Mouse (Mus musculus) CH12.LX (cell line): ENCODE results near the gene Pik3c2b. TPM values are rescaled to one million over a fixed set of nuclear protein-coding genes. Genes with fewer than 3 reads are reported as not detected.

ENCODE experiments used
- DNase-seq: peaks from one replicate; pipeline ENCODE4 v3.0.0-alpha.2; 2013; ENCODE audit errors: extremely low read depth
- H3K27ac ChIP-seq: 2 replicates; pipeline ENCODE4 v1.5.1; 2012; ENCODE audit warnings: low read depth, mild to moderate bottlenecking, control low read depth, moderate library complexity; ENCODE audit not compliant: insufficient read depth
- H3K27me3 ChIP-seq: replicated peaks from 2 replicates; pipeline ENCODE3; 2012; ENCODE audit warnings: inconsistent platforms
- H3K36me3 ChIP-seq, 2 experiments: replicated peaks in 1 of 2; 2 replicates each; pipeline versions ENCODE3 to v1.6.1; 2012; ENCODE audit warnings: inconsistent platforms in 1 of 2, low read length in 1 of 2, mild to moderate bottlenecking in 1 of 2, mixed read lengths in 1 of 2, moderate library complexity in 1 of 2; ENCODE audit not compliant: control insufficient read depth in 1 of 2, insufficient read depth in 1 of 2
- H3K4me1 ChIP-seq, 2 experiments: 2 replicates each; pipeline ENCODE4 v1.6.1; 2012; ENCODE audit warnings: inconsistent platforms in 1 of 2, moderate library complexity in 1 of 2; ENCODE audit not compliant: insufficient read depth in 2 of 2, control insufficient read depth in 1 of 2
- H3K4me2 ChIP-seq: 2 replicates; pipeline ENCODE4 v1.6.1; 2012; ENCODE audit warnings: low read depth, mild to moderate bottlenecking, control low read depth; ENCODE audit not compliant: poor library complexity, insufficient read depth, severe bottlenecking
- H3K4me3 ChIP-seq, 3 experiments: fragments of 150-350 bp in 1 of 3; sonication (generic) in 1 of 3; replicated peaks in 1 of 3; 2 replicates each; pipeline versions ENCODE3 to v1.5.1; 2011 to 2012; ENCODE audit warnings: low read depth in 2 of 3, low read length in 2 of 3, mild to moderate bottlenecking in 2 of 3, moderate library complexity in 2 of 3, control low read depth in 1 of 3, improper control_type of control experiment in 1 of 3, inconsistent platforms in 1 of 3, mixed read lengths in 1 of 3; ENCODE audit not compliant: poor library complexity in 1 of 3
- H3K79me2 ChIP-seq: replicated peaks from 2 replicates; pipeline ENCODE4 v1.6.1; 2012; ENCODE audit warnings: mild to moderate bottlenecking, moderate library complexity; ENCODE audit not compliant: control insufficient read depth, poor library complexity, insufficient read depth, severe bottlenecking; ENCODE audit errors: extremely low read depth
- H3K9ac ChIP-seq: 2 replicates; pipeline ENCODE4 v1.6.1; 2012; ENCODE audit warnings: low read depth, mild to moderate bottlenecking, control low read depth, moderate library complexity; ENCODE audit not compliant: insufficient read depth
- H3K9me3 ChIP-seq: replicated peaks from 2 replicates; pipeline ENCODE3; 2012; ENCODE audit warnings: low read length, inconsistent platforms, mixed read lengths
- GABPA ChIP-seq: IDR thresholded peaks from 2 replicates; pipeline ENCODE4 v1.6.1; 2012; ENCODE audit warnings: low read depth, low read length, improper control_type of control experiment, inconsistent platforms; ENCODE audit not compliant: insufficient replicate concordance
- JUN ChIP-seq: IDR thresholded peaks from 2 replicates; pipeline ENCODE4 v1.6.1; 2011; ENCODE audit warnings: low read depth, mild to moderate bottlenecking, low read length, improper control_type of control experiment, moderate library complexity; ENCODE audit not compliant: insufficient read depth
- KAT2A ChIP-seq: IDR thresholded peaks from 2 replicates; pipeline ENCODE4 v1.6.1; 2012; ENCODE audit warnings: low read length, improper control_type of control experiment, inconsistent platforms; ENCODE audit not compliant: insufficient replicate concordance
- MXI1 ChIP-seq: IDR thresholded peaks from 2 replicates; pipeline ENCODE4 v1.6.1; 2011; ENCODE audit warnings: mild to moderate bottlenecking, low read depth, low read length, improper control_type of control experiment
- POLR2A ChIP-seq: IDR thresholded peaks from 2 replicates; pipeline ENCODE4 v1.6.1; 2011; ENCODE audit warnings: low read depth, mild to moderate bottlenecking, improper control_type of control experiment, low read length
- ZNF384 ChIP-seq: IDR thresholded peaks from 2 replicates; pipeline ENCODE4 v1.6.1; 2012; ENCODE audit warnings: low read depth, low read length, improper control_type of control experiment, inconsistent platforms
- dilution Hi-C: fragments of 300-500 bp; cut with MboI; formaldehyde crosslinking; loops from 2 replicates; pipeline ENCODE4 v1.14.3; 2020; ENCODE audit warnings: low sequenced_read_pairs; ENCODE audit not compliant: extremely low pct_unique_long_range_greater_than_20kb, extremely low pct_ligation_motif_present
- in situ Hi-C: fragments of 300-500 bp; cut with MboI; formaldehyde crosslinking; loops from 3 replicates; pipeline ENCODE4 v1.14.3; 2019; ENCODE audit warnings: low sequenced_read_pairs, low pct_ligation_motif_present, low pct_unique_long_range_greater_than_20kb, mixed read lengths
- polyA plus RNA-seq: library from polyadenylated mRNA; unstranded; fragments of >175 nt; gene quantifications from 2 replicates; pipeline ENCODE4 v1.2.1, GENCODE M21; 2012; ENCODE audit warnings: low read depth; ENCODE audit not compliant: insufficient read length
- total RNA-seq, 2 experiments: library from RNA; depleted of rRNA; stranded (reverse); fragments of 300-350 nt in 1 of 2; fragments of >200 nt in 1 of 2; gene quantifications; 2 replicates each; pipeline ENCODE4 v1.2.3; 2012 to 2014

Pik3c2b gene
- total and polyA plus RNA-seq, 3 experiments: 8.7 to 16.5 (median 12.0) TPM

- dilution Hi-C loops (no loop called here), in situ Hi-C loops (no loop called here)
- Histone ChIP-seq H3K27ac (no peak overlapping the region), H3K4me2 (no peak overlapping the region), H3K36me3 (no peaks in the 10 kb centered on the region), H3K27me3 (peaks cover 13% of the 10 kb centered on the region), H3K9ac (no peak overlapping the region), H3K9me3 (no peaks in the 10 kb centered on the region), H3K4me3 (no peak overlapping the region), H3K79me2 (no peaks in the 10 kb centered on the region), H3K4me1 (peaks cover 4 to 14% of the 10 kb centered on the region in 2 experiments; a peak in 3 of 4 replicates)
- TF ChIP-seq KAT2A: no peak
- TF ChIP-seq POLR2A: no peak
- no peak for TF ChIP-seq GABPA
- no peak for TF ChIP-seq ZNF384
- TF ChIP-seq MXI1: no peak
- TF ChIP-seq JUN: no peak
- DNase-seq: no peak
These were observed 109.8 kb downstream of the Pik3c2b start for GRCm38 (mm10) chr1:133155270-133155669.

Other genes starting within 250 kb of the Pik3c2b start
- not detected in 2 replicates for gene Lrrn2, start 165.4 kb upstream of the Pik3c2b start, total RNA-seq (2012; rRNA removed)
- not detected in 2 replicates for gene Lrrn2, start 165.4 kb upstream of the Pik3c2b start, total RNA-seq (2014; rRNA removed)
- gene Lrrn2, start 165.4 kb upstream of the Pik3c2b start, polyA plus RNA-seq: not detected in 2 replicates
- gene Mdm4, start 15.1 kb upstream of the Pik3c2b start, total RNA-seq (2012; rRNA removed): 84.5 and 107 TPM in 2 replicates
- 66.5 and 68.3 TPM in 2 replicates for gene Mdm4, start 15.1 kb upstream of the Pik3c2b start, total RNA-seq (2014; rRNA removed)
- 78.9 and 79.0 TPM in 2 replicates for gene Mdm4, start 15.1 kb upstream of the Pik3c2b start, polyA plus RNA-seq
- 47.6 and 50.6 TPM in 2 replicates for gene Ppp1r15b, start 85.5 kb downstream of the Pik3c2b start, total RNA-seq (2012; rRNA removed)
- 46.7 and 47.5 TPM in 2 replicates for gene Ppp1r15b, start 85.5 kb downstream of the Pik3c2b start, total RNA-seq (2014; rRNA removed)
- 31.4 and 33.1 TPM in 2 replicates for gene Ppp1r15b, start 85.5 kb downstream of the Pik3c2b start, polyA plus RNA-seq
- gene Plekha6, start 118.5 kb downstream of the Pik3c2b start, total RNA-seq (2012; rRNA removed): not detected in 2 replicates
- gene Plekha6, start 118.5 kb downstream of the Pik3c2b start, total RNA-seq (2014; rRNA removed): not detected in 2 replicates
- gene Plekha6, start 118.5 kb downstream of the Pik3c2b start, polyA plus RNA-seq: 0.07 and 0.08 TPM in 2 replicates